Mouse (Mus musculus) CH12.LX (cell line): ENCODE measurements around the gene 9830107B12Rik. TPM values are rescaled to one million over a fixed set of nuclear protein-coding genes. Genes with fewer than 3 reads are reported as not detected.

Experiments used
- DNase-seq: peaks from one replicate; pipeline ENCODE4 v3.0.0-alpha.2; 2013; ENCODE audit errors: extremely low read depth
- H3K27ac ChIP-seq: 2 replicates; pipeline ENCODE4 v1.5.1; 2012; ENCODE audit warnings: low read depth, mild to moderate bottlenecking, control low read depth, moderate library complexity; ENCODE audit not compliant: insufficient read depth
- H3K27me3 ChIP-seq: replicated peaks from 2 replicates; pipeline ENCODE3; 2012; ENCODE audit warnings: inconsistent platforms
- H3K36me3 ChIP-seq, 2 experiments: replicated peaks in 1 of 2; 2 replicates each; pipeline versions ENCODE3 to v1.6.1; 2012; ENCODE audit warnings: inconsistent platforms in 1 of 2, low read length in 1 of 2, mild to moderate bottlenecking in 1 of 2, mixed read lengths in 1 of 2, moderate library complexity in 1 of 2; ENCODE audit not compliant: control insufficient read depth in 1 of 2, insufficient read depth in 1 of 2
- H3K4me1 ChIP-seq, 2 experiments: 2 replicates each; pipeline ENCODE4 v1.6.1; 2012; ENCODE audit warnings: inconsistent platforms in 1 of 2, moderate library complexity in 1 of 2; ENCODE audit not compliant: insufficient read depth in 2 of 2, control insufficient read depth in 1 of 2
- H3K4me2 ChIP-seq: 2 replicates; pipeline ENCODE4 v1.6.1; 2012; ENCODE audit warnings: low read depth, mild to moderate bottlenecking, control low read depth; ENCODE audit not compliant: poor library complexity, insufficient read depth, severe bottlenecking
- H3K4me3 ChIP-seq, 3 experiments: fragments of 150-350 bp in 1 of 3; sonication (generic) in 1 of 3; replicated peaks in 1 of 3; 2 replicates each; pipeline versions ENCODE3 to v1.5.1; 2011 to 2012; ENCODE audit warnings: low read depth in 2 of 3, low read length in 2 of 3, mild to moderate bottlenecking in 2 of 3, moderate library complexity in 2 of 3, control low read depth in 1 of 3, improper control_type of control experiment in 1 of 3, inconsistent platforms in 1 of 3, mixed read lengths in 1 of 3; ENCODE audit not compliant: poor library complexity in 1 of 3
- H3K79me2 ChIP-seq: replicated peaks from 2 replicates; pipeline ENCODE4 v1.6.1; 2012; ENCODE audit warnings: mild to moderate bottlenecking, moderate library complexity; ENCODE audit not compliant: control insufficient read depth, poor library complexity, insufficient read depth, severe bottlenecking; ENCODE audit errors: extremely low read depth
- H3K9ac ChIP-seq: 2 replicates; pipeline ENCODE4 v1.6.1; 2012; ENCODE audit warnings: low read depth, mild to moderate bottlenecking, control low read depth, moderate library complexity; ENCODE audit not compliant: insufficient read depth
- H3K9me3 ChIP-seq: replicated peaks from 2 replicates; pipeline ENCODE3; 2012; ENCODE audit warnings: low read length, inconsistent platforms, mixed read lengths
- CHD2 ChIP-seq: IDR thresholded peaks from 2 replicates; pipeline ENCODE4 v1.6.1; 2011; ENCODE audit warnings: low read length, improper control_type of control experiment
- E2F4 ChIP-seq: IDR thresholded peaks from 2 replicates; pipeline ENCODE4 v1.6.1; 2011; ENCODE audit warnings: low read depth, low read length, improper control_type of control experiment; ENCODE audit not compliant: insufficient replicate concordance
- ELF1 ChIP-seq: IDR thresholded peaks from 2 replicates; pipeline ENCODE4 v1.6.1; 2014; ENCODE audit warnings: low read depth, mild to moderate bottlenecking, inconsistent platforms, low read length, improper control_type of control experiment
- EP300 ChIP-seq: IDR thresholded peaks from 2 replicates; pipeline ENCODE4 v1.6.1; 2011; ENCODE audit warnings: low read length, improper control_type of control experiment
- ETS1 ChIP-seq: conservative IDR thresholded peaks from 2 replicates; pipeline ENCODE4 v1.6.1; 2012; ENCODE audit warnings: low read depth, mild to moderate bottlenecking, inconsistent platforms, low read length, improper control_type of control experiment, moderate library complexity
- GABPA ChIP-seq: IDR thresholded peaks from 2 replicates; pipeline ENCODE4 v1.6.1; 2012; ENCODE audit warnings: low read depth, low read length, improper control_type of control experiment, inconsistent platforms; ENCODE audit not compliant: insufficient replicate concordance
- IRF4 ChIP-seq: IDR thresholded peaks from 2 replicates; pipeline ENCODE4 v1.6.1; 2014; ENCODE audit warnings: low read depth, mild to moderate bottlenecking, inconsistent platforms, low read length, improper control_type of control experiment
- JUND ChIP-seq: conservative IDR thresholded peaks from 2 replicates; pipeline ENCODE4 v1.6.1; 2011; ENCODE audit warnings: low read depth, low read length, improper control_type of control experiment
- KAT2A ChIP-seq: IDR thresholded peaks from 2 replicates; pipeline ENCODE4 v1.6.1; 2012; ENCODE audit warnings: low read length, improper control_type of control experiment, inconsistent platforms; ENCODE audit not compliant: insufficient replicate concordance
- MAX ChIP-seq: IDR thresholded peaks from 2 replicates; pipeline ENCODE4 v1.6.1; 2011; ENCODE audit warnings: low read length, improper control_type of control experiment
- MAZ ChIP-seq: IDR thresholded peaks from 2 replicates; pipeline ENCODE4 v1.6.1; 2012; ENCODE audit warnings: low read depth, mild to moderate bottlenecking, inconsistent platforms, low read length, improper control_type of control experiment, moderate library complexity
- NELFE ChIP-seq: IDR thresholded peaks from 2 replicates; pipeline ENCODE4 v1.6.1; 2011; ENCODE audit warnings: low read depth, low read length, improper control_type of control experiment
- POLR2A ChIP-seq: IDR thresholded peaks from 2 replicates; pipeline ENCODE4 v1.6.1; 2011; ENCODE audit warnings: low read depth, mild to moderate bottlenecking, improper control_type of control experiment, low read length
- RAD21 ChIP-seq: IDR thresholded peaks from 2 replicates; pipeline ENCODE4 v1.6.1; 2011; ENCODE audit warnings: low read depth, mild to moderate bottlenecking, low read length, improper control_type of control experiment, moderate library complexity
- SIN3A ChIP-seq: IDR thresholded peaks from 2 replicates; pipeline ENCODE4 v1.6.1; 2012; ENCODE audit warnings: low read length, improper control_type of control experiment, inconsistent platforms
- SMC3 ChIP-seq: IDR thresholded peaks from 2 replicates; pipeline ENCODE4 v1.6.1; 2011; ENCODE audit warnings: low read depth, low read length, improper control_type of control experiment
- UBTF ChIP-seq: IDR thresholded peaks from 2 replicates; pipeline ENCODE4 v1.6.1; 2012; ENCODE audit warnings: low read depth, mild to moderate bottlenecking, inconsistent platforms, low read length, improper control_type of control experiment, moderate library complexity
- USF1 ChIP-seq: IDR thresholded peaks from 2 replicates; pipeline ENCODE4 v1.6.1; 2014; ENCODE audit warnings: low read depth, mild to moderate bottlenecking, inconsistent platforms, low read length, improper control_type of control experiment
- ZKSCAN1 ChIP-seq: IDR thresholded peaks from 2 replicates; pipeline ENCODE4 v1.6.1; 2012; ENCODE audit warnings: low read depth, inconsistent platforms, low read length, improper control_type of control experiment, borderline replicate concordance
- ZMIZ1 ChIP-seq: IDR thresholded peaks from 2 replicates; pipeline ENCODE4 v1.6.1; 2012; ENCODE audit warnings: low read depth, mild to moderate bottlenecking, inconsistent platforms, low read length, improper control_type of control experiment
- ZNF384 ChIP-seq: IDR thresholded peaks from 2 replicates; pipeline ENCODE4 v1.6.1; 2012; ENCODE audit warnings: low read depth, low read length, improper control_type of control experiment, inconsistent platforms
- dilution Hi-C: fragments of 300-500 bp; cut with MboI; formaldehyde crosslinking; loops from 2 replicates; pipeline ENCODE4 v1.14.3; 2020; ENCODE audit warnings: low sequenced_read_pairs; ENCODE audit not compliant: extremely low pct_unique_long_range_greater_than_20kb, extremely low pct_ligation_motif_present
- in situ Hi-C: fragments of 300-500 bp; cut with MboI; formaldehyde crosslinking; loops from 3 replicates; pipeline ENCODE4 v1.14.3; 2019; ENCODE audit warnings: low sequenced_read_pairs, low pct_ligation_motif_present, low pct_unique_long_range_greater_than_20kb, mixed read lengths
- polyA plus RNA-seq: library from polyadenylated mRNA; unstranded; fragments of >175 nt; gene quantifications from 2 replicates; pipeline ENCODE4 v1.2.1, GENCODE M21; 2012; ENCODE audit warnings: low read depth; ENCODE audit not compliant: insufficient read length
- total RNA-seq, 2 experiments: library from RNA; depleted of rRNA; stranded (reverse); fragments of 300-350 nt in 1 of 2; fragments of >200 nt in 1 of 2; gene quantifications; 2 replicates each; pipeline ENCODE4 v1.2.3; 2012 to 2014

Gene 9830107B12Rik
- total and polyA plus RNA-seq, 3 experiments: not detected

GRCm38 (mm10) chr17:48098528-48098890, 47.6 kb downstream of the 9830107B12Rik start:
- peaks cover 2 to 40% of the 10 kb centered on the region in 2 experiments; a peak in 3 of 4 replicates for H3K4me1 ChIP-seq
- peak; percentile 63 for DNase-seq
- dilution Hi-C loops: no loop called here
- H3K27me3 ChIP-seq: no peaks in the 10 kb centered on the region
- no peak for TF ChIP-seq MAX
- TF ChIP-seq ELF1: no peak
- no peak for TF ChIP-seq RAD21
- no peak for TF ChIP-seq JUND
- TF ChIP-seq SMC3: no peak
- TF ChIP-seq NELFE: no peak
- no peak for TF ChIP-seq KAT2A
- TF ChIP-seq E2F4: no peak
- TF ChIP-seq MAZ: no peak
- TF ChIP-seq ZKSCAN1: no peak
- no peak for TF ChIP-seq ZMIZ1
- no peak for TF ChIP-seq SIN3A
- TF ChIP-seq POLR2A: no peak
- TF ChIP-seq, all 38 proteins: peak for 0
- Histone ChIP-seq H3K9me3 (peaks cover 28% of the 10 kb centered on the region), H3K79me2 (no peaks in the 10 kb centered on the region), H3K9ac (no peak overlapping the region), H3K4me3 (peak overlapping the region in 2 of 3 experiments; percentile 13 to 44), H3K4me2 (0 out of 2 replicates have a peak overlapping the region, but pooled peaks have one; percentile 3), H3K36me3 (no peaks in the 10 kb centered on the region), H3K27ac (no peak overlapping the region)
- in situ Hi-C loops: loop anchor here (5.0 to 10.0 kb wide), 2 partner anchors 54 to 301 kb away; no protein-coding TSS in a partner anchor

- Histone ChIP-seq H3K9ac (no peak overlapping the region), H3K27ac (no peak overlapping the region), H3K4me3 (peak overlapping the region in 2 of 3 experiments; percentile 13 to 44), H3K27me3 (no peaks in the 10 kb centered on the region), H3K79me2 (no peaks in the 10 kb centered on the region), H3K36me3 (no peaks in the 10 kb centered on the region), H3K4me2 (0 out of 2 replicates have a peak overlapping the region, but pooled peaks have one; percentile 4), H3K4me1 (peaks cover 2 to 40% of the 10 kb centered on the region in 2 experiments; a peak in 3 of 4 replicates), H3K9me3 (peaks cover 30% of the 10 kb centered on the region)
- DNase-seq: no peak
- dilution Hi-C loops (no loop called here), in situ Hi-C loops (loop anchor here (5.0 to 10.0 kb wide), 2 partner anchors 53 to 301 kb away; no protein-coding TSS in a partner anchor)
- TF ChIP-seq IRF4: no peak
- no peak for TF ChIP-seq KAT2A
- no peak for TF ChIP-seq CHD2
- TF ChIP-seq USF1: no peak
- no peak for TF ChIP-seq ETS1
- no peak for TF ChIP-seq ZNF384
- no peak for TF ChIP-seq MAX
- TF ChIP-seq EP300: no peak
- no peak for TF ChIP-seq SIN3A
- no peak for TF ChIP-seq GABPA
- no peak for TF ChIP-seq POLR2A
- no peak for TF ChIP-seq E2F4
- TF ChIP-seq UBTF: no peak
Observed at GRCm38 (mm10) chr17:48097743-48098527, 48.1 kb downstream of the 9830107B12Rik start.
